Mouse (Mus musculus) layer of hippocampus, adult 2 months (tissue): ENCODE data around the gene Gm4450. TPM values are rescaled to one million over a fixed set of nuclear protein-coding genes. Genes with fewer than 3 reads are reported as not detected.
"Not testable (repeated sequence)": the region's sequence is repeated elsewhere in the genome, so short reads cannot be mapped to it uniquely, and the experiment has no call there.

Experiments
- DNase-seq, 2 experiments: peaks; one replicate each; pipeline ENCODE4 v3.0.0; 2022; ENCODE audit warnings: low spot score in 2 of 2
- H3K27ac ChIP-seq: fragments of 200-600 bp; 2 replicates; pipeline ENCODE4 v1.8.1; 2022
- H3K4me3 ChIP-seq: fragments of 200-600 bp; 2 replicates; pipeline ENCODE4 v1.8.1; 2022; ENCODE audit warnings: mild to moderate bottlenecking
- CTCF ChIP-seq: fragments of 200-600 bp; conservative IDR thresholded peaks from 2 replicates; pipeline ENCODE4 v1.8.1; 2022; ENCODE audit warnings: antibody characterized with exemption, mild to moderate bottlenecking, moderate library complexity
- long read RNA-seq, 2 experiments: library from polyadenylated mRNA; stranded (forward); transcript quantifications; one replicate each; pipeline ENCODE4 v2.0.0; 2021; ENCODE audit warnings: borderline mapping rate in 2 of 2
- total RNA-seq, 2 experiments: library from RNA; stranded (reverse); gene quantifications; 2 replicates each; pipeline ENCODE4 v1.2.3; 2021

Gene Gm4450
- total RNA-seq = not detected
- long read RNA-seq, experiment 1 = 0 reads
- long read RNA-seq, experiment 2 = 0 reads

DNA sequence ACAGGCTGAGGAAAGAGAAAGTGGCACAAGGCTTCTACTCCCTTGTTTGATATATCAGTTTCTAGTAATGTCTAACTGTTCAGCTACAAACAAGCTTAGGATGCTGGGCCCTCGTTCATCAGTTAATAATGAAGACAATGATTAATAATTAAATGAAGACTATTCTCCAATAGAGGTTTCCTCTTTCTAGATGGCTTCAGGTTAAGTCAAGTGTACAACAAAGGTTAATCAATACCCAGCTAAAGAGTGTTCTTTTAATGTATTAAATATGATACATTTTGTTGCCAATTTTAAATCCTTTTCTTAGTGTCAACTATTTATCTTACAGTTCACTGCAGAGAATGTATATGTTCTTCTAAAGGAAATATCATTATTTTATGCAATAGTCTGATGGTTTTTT lies at the start of gene Gm4450:
Gene Gm4450 (minus strand): TSS at position 101 of the 400 bp plus-strand sequence.
- not testable (repeated sequence) for H3K4me3 ChIP-seq, H3K27ac ChIP-seq, DNase-seq

DNA sequence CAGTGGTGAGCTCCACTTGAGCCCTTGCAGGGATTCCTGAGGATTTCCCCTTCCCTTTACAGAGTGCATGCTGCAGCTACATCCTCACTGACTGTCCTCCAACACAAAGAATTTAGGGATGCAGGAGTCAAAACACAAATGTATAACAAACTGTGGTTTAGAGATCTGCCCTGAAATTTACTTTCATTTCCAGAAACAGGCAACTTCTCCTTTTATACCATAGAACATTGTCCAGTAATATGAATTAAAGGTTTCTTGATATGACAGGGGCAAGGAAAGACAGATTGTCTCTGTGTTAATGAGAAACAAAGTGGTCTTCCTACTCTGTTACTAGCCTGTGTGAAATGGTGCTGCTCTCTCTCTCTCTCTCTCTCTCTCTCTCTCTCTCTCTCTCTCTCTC lies 40.5 kb upstream of the Gm4450 start:
- H3K4me3 ChIP-seq, H3K27ac ChIP-seq, DNase-seq: not testable (repeated sequence)

DNA sequence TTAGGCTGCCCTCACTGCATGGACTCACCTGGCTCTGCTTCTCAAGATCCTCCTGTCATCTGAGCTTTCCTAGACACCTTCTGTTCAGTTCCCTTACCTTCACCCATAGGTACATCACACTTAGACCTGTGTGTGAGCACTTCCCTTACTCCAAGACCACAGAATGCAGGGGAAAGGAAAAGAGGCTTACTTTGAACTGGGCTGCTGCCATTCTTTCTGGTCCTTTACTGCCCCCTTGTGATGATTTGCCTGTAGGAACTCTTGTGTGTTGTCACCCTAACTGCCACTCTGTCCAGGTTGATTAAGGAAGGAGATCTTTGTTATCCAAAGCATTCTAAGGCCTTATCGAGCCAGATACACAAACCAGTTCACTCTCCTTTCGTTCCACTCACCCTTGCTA lies 39.8 kb upstream of the Gm4450 start:
- not testable (repeated sequence) for H3K27ac ChIP-seq, DNase-seq, H3K4me3 ChIP-seq

DNA sequence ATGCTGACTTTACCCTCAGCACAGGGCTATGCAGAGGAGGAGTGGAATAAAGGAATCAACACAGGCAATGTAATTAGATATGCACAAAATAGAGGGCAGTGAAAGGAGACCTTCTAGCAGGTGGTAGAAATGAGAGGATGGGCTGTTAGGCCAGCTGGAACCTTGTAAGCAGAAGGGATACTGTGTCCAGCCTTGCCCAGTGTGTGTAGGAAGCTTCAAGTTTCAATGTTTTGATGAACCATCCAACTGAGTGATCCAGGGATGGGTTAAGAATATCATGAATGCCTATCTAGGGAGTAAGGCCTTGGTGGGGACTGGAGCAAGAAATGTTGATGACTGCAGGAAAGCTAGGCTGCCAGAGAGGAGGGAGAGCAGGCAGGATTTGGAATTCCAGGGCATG lies 38.1 kb upstream of the Gm4450 start:
- DNase-seq, H3K27ac ChIP-seq, H3K4me3 ChIP-seq: not testable (repeated sequence)

DNA sequence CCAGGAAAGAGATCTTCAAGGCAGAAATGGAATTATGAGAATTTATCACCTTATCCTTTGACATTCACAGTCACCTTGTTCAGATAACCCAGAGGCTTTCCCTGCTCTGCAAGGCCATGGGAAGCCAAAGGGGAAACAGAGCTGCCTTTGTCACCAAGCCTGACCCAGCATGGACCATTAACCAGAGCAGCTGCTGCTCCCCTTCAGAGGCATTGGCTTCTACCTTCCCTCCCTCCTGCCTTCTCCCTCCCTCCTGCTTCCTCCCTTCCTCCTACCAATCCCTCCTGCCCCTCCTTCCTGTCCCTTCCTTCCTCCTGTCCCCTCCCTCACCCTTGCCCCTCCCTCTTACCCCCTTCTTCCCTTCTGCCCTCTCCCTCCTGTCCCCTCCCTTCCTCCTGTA lies 37.3 kb upstream of the Gm4450 start:
- DNase-seq, H3K4me3 ChIP-seq, H3K27ac ChIP-seq: not testable (repeated sequence)

DNA sequence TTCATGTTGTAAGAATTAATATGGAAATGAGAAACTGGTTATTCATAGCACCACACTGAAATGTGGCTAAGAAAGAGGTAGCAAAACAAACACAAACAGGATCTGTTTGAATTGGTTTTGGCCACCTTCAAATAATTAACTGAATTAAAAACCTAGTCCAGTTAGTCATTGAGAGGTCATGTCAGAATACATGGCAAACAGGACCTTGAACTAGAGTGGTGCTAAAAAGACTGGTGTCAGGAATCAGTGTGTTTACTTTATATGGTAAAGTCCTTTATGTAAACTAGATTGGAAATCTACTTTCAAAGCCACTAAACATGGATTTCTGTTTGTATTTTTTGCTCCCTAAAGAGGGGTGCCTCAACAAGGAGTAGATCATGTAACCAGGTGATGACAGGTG lies 14.6 kb upstream of the Gm4450 start:
- DNase-seq, H3K27ac ChIP-seq, H3K4me3 ChIP-seq: not testable (repeated sequence)

DNA sequence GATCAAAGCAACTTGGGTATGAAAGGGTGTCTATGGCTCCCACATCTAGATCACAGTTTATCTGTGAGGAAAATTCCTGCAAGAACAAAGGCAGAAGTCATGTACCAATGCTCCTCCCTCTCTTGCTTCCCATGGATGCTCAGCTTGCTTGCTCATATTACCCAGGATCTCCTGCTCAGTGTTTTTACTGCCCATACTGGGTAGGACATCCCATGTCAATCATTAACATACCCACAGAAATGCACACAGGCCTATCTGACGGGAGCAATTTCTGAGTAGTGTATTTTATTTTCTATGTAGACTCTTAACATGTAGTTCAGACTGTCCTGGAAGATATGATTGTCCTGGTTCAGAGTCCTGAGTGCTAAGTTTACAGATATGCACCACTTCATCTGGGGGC lies 14.1 kb upstream of the Gm4450 start:
- not testable (repeated sequence) for H3K27ac ChIP-seq, DNase-seq, H3K4me3 ChIP-seq

DNA sequence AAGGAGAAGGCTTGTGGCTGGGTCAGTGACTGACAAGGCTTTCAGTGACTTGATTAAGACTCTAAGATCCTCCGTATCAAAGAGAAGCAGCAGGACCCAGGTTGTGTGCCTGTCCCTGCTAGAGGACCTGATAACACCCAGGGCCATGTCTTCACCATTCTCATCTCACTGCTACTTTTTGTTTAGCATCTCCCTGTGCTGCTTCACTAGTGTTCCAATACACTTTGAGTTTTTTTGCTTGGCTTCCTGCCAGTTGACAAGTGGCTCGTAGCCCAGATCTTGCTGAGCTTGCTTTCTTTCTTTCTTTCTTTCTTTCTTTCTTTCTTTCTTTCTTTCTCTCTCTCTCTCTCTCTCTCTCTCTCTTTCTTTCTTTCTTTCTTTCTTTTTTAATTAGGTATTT lies 12.4 kb upstream of the Gm4450 start:
- not testable (repeated sequence) for H3K27ac ChIP-seq, DNase-seq, H3K4me3 ChIP-seq

DNA sequence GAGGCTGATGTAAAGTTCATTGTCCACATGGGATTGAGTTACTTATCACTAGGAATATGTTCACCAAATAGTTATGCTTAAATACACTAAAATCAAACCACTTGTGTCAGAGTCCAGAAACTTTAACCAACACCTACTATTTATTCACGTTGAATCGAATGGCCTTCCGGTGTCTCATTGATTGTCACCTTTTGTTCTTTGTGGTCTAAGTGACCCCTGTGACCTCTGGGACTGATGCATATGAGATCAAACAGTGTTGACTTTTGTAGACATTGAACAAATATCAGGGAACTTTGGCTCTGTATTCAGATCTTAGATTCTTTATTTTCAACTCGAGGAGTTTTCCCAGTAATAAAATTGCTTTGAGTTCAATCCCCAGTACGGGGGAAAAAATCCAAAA lies 3.1 kb downstream of the Gm4450 start:
- H3K4me3 ChIP-seq, DNase-seq, H3K27ac ChIP-seq: not testable (repeated sequence)

DNA sequence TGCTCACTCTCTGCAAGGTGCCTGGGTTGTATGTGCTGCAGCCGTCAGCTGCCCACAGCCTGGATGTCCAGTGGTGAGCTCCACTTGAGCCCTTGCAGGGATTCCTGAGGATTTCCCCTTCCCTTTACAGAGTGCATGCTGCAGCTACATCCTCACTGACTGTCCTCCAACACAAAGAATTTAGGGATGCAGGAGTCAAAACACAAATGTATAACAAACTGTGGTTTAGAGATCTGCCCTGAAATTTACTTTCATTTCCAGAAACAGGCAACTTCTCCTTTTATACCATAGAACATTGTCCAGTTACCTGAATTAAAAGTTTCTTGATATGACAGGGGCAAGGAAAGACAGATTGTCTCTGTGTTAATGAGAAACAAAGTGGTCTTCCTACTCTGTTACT lies 13.0 kb downstream of the Gm4450 start:
- not testable (repeated sequence) for H3K4me3 ChIP-seq, DNase-seq, H3K27ac ChIP-seq

DNA sequence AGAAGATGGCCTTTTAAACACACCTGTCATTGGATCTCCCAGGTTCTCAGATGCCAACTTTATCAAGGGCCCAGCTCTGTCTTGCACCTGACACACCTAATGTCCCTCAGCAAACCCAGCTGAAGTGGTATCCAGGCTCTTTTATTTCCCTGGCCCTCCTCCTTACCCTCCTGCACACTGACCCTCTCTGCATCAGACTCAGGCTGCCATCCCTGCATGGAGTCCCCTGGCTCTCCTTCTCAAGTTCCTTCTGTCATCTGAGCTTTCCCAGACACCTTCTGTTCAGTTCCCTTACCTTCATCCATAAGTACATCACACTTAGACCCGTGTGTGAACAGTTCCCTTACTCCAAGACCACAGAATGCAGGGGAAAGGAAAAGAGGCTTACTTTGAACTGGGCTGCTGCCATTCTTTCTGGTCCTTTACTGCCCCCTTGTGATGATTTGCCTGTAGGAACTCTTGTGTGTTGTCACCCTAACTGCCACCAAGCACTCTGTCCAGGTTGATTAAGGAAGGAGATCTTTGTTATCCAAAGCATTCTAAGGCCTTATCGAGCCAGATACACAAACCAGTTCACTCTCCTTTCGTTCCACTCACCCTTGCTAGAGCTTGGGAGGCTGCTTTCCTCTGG lies 13.7 kb downstream of the Gm4450 start:
- not testable (repeated sequence) for DNase-seq, H3K4me3 ChIP-seq, H3K27ac ChIP-seq
- peak; percentile 71 for TF ChIP-seq CTCF

DNA sequence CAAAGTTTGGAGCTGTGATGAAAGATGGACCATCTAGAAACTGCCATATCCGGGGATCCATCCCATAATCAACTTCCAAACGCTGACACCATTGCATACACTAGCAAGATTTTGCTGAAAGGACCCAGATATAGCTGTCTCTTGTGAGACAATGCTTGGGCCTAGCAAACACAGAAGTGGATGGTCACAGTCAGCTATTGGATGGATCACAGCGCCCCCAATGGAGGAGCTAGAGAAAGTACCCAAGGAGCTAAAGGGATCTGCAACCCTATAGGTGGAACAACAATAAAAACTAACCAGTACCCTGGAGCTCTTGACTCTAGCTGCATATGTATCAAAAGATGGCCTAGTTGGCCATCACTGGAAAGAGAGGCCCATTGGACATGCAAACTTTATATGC lies 14.7 kb downstream of the Gm4450 start:
- not testable (repeated sequence) for H3K4me3 ChIP-seq, DNase-seq, H3K27ac ChIP-seq
- TF ChIP-seq CTCF = peak; percentile 31; the same call in 1 of the 2 replicates

DNA sequence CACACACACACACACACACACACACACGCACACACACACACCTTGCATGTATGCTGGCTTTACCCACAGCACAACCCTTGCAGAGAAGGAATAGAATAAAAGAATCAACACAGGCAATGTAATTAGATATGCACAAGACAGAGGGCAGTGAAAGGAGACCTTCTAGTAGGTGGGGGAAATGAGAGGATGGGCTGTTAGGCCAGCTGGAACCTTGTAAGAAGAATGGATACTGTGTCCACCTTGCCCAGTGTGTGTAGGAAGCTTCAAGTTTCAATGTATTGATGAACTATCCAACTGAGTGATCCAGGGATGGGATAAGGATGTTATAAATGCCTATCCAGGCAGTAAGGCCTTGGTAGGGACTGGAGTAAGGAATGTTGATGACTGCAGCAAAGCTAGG lies 21.9 kb downstream of the Gm4450 start:
- Histone ChIP-seq H3K4me3 (no peak overlapping the region), H3K27ac (no peak overlapping the region)
- no peak for TF ChIP-seq CTCF
- DNase-seq = no peak

DNA sequence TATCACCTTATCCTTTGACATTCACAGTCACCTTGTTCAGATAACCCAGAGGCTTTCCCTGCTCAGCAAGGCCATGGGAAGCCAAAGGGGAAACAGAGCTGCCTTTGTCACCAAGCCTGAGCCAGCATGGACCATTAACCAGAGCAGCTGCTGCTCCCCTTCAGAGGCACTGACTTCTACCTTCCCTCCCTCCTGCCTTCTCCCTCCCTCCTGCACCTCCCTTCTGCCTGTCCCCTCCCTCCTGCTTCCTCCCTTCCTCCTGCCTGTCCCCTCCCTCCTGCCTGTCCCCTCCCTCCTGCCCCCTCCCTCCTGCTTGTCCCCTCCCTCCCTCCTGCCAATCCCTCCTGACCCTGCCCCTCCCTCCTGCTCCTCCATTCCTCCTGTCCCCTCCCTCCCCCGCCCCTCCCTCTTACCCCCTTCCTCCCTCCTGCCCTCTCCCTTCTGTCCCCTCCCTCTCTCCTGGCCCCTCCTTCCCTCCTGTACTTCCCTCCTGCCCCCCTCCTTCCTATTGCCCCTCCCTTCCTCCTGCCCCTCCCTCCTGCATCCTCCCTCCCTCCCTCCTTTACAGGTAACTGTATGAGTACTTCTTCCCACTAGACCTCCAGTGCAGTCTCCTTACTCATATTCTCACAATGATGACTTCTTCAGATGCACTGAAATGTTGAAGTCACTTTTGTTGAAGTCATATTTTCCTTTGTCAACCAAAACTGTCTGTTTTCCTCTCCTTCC lies 22.7 kb downstream of the Gm4450 start:
- no peak for DNase-seq
- no peak for TF ChIP-seq CTCF
- no peak overlapping the region for H3K27ac ChIP-seq
- no peak overlapping the region for H3K4me3 ChIP-seq
